Mouse (Mus musculus): ENCODE data around the gene Mrm1.
"Not testable (repeated sequence)": the region's sequence is repeated elsewhere in the genome, so short reads cannot be mapped to it uniquely, and the experiment has no call there.

Mrm1 gene

GRCm38 (mm10) chr11:84818961-84819692 lies at the start of gene Mrm1:
Mrm1 (minus strand) TSS chr11:84819515.
- peak; percentile 76 for ATAC-seq (ENCODE audit: insufficient number of reproducible peaks, low FRiP score, low TSS enrichment)

- no peak for ATAC-seq (ENCODE audit: insufficient number of reproducible peaks, low FRiP score, low TSS enrichment)
Measured at GRCm38 (mm10) chr11:84868786-84869259, 49.5 kb upstream of the Mrm1 start.

DNA sequence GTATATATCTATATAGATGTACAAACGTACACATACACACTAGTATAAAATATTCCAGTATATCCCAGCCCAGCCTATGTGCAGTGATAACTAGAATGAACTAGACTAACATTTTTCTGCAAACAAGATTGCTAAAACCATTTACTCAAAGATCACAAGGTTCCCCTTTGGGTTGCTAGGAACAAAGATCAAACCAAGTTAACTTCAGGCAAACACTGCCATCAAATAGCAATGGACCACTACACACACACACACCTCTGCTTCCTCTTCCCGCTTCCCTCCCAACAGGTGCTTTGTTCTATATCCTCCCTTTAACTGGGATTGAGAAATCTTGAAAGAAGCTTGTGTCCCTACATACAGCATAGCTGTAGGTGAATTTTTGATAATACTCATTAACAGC lies 48.3 kb upstream of the Mrm1 start:
- ATAC-seq (ENCODE audit: insufficient number of reproducible peaks, low FRiP score, low TSS enrichment), result no peak

DNA sequence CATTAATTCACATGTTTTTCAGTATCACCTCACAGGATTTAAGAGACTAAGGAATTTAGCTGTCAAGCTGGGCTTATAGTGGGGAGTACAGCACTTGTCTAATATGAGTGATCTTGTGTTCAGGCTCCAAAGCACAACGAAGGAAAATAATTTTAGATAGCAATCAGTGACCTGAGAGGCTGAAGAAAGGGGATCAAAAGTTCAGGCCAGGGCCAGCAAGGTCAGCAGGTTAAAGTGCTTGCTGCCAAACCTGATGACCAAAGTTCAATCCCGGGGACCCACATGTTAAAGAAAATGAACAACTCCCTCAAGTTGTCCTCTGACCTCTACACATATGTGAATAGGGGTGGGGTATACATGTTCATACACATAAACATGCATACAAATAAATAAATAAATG lies 46.0 kb upstream of the Mrm1 start:
- no peak for ATAC-seq (ENCODE audit: insufficient number of reproducible peaks, low FRiP score, low TSS enrichment)

DNA sequence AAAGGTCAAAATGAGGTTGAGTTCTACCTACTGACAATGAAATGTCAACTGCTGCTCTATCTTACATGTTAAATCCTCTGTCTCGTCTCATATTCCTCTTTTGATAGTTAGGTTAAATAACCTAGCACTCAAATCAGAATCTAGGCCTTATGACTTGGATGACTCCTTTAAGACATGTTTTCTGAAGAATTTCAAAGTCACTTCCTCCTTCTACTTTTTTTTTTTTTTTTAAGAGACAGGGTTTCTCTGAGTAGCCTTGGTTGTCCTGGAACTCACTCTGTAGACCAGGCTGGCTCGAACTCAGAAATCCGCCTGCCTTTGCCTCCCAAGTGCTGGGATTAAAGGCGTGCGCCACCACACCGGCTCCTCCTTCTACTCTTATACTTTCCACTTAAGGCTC lies 36.0 kb upstream of the Mrm1 start:
- ATAC-seq (ENCODE audit: insufficient number of reproducible peaks, low FRiP score, low TSS enrichment), result no peak

- ATAC-seq (ENCODE audit: insufficient number of reproducible peaks, low FRiP score, low TSS enrichment), result no peak
Measured at GRCm38 (mm10) chr11:84847475-84848090, 28.3 kb upstream of the Mrm1 start.

DNA sequence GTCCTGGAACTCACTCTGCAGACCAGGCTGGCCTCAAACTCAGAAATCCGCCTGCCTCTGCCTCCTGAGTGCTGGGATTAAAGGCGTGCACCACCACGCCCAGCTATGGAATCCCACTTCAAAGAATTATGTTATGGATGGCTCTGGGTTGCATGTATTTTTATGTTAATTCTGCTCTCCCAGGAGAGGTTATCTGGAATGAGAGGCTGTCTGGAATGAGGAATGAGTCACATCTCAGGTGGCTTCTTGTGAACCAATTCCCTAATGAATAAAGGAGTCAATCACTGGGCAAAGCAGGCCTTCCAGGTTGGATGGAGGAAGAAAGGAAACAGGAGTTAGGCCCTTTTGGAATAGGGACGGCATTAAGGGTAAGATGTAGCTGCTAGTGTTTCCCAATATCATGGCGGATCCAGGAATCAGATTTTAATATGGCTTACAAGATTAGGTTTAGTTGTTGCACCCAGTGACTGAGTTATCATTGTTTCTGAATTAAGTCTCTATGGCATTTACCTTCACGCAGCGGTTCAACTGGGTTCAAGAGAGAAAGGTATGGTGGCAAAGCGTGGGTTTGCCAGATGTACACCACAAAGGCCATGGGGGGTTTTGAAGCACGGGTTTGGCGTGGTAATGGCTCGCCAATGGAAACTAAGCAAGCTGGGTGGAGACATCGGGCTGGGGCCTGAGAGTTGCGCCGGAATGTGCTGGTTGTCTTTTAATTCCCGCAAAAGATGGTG lies 27.6 kb upstream of the Mrm1 start:
- no peak for ATAC-seq (ENCODE audit: insufficient number of reproducible peaks, low FRiP score, low TSS enrichment)

GRCm38 (mm10) chr11:84839330-84839729 lies 20.0 kb upstream of the Mrm1 start:
- ATAC-seq (ENCODE audit: insufficient number of reproducible peaks, low FRiP score, low TSS enrichment), result no peak

DNA sequence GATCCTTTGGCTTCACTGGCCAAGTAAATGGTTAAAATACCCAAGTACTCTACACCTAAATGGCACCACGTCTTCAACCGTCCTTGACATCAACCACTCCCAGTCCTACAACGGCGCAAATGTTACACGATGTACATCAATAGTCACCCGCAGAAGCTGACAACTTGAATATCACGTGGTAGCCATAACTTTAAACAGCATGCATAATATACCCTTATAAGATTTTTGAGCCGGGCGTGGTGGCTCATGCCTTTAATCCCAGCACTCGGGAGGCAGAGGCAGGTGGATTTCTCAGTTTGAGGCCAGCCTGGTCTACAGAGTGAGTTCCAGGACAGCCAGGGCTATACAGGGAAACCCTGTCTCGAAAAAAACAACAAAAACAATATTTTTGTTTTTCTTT lies 10.2 kb upstream of the Mrm1 start:
- ATAC-seq (ENCODE audit: insufficient number of reproducible peaks, low FRiP score, low TSS enrichment), result not testable (repeated sequence)

GRCm38 (mm10) chr11:84828516-84829399 lies 9.4 kb upstream of the Mrm1 start, which contains the start of gene Dhrs11:
Dhrs11 (minus strand) TSS chr11:84828994.
- ATAC-seq (ENCODE audit: insufficient number of reproducible peaks, low FRiP score, low TSS enrichment), result peak; percentile 57; the same call in 1 of the 2 replicates

DNA sequence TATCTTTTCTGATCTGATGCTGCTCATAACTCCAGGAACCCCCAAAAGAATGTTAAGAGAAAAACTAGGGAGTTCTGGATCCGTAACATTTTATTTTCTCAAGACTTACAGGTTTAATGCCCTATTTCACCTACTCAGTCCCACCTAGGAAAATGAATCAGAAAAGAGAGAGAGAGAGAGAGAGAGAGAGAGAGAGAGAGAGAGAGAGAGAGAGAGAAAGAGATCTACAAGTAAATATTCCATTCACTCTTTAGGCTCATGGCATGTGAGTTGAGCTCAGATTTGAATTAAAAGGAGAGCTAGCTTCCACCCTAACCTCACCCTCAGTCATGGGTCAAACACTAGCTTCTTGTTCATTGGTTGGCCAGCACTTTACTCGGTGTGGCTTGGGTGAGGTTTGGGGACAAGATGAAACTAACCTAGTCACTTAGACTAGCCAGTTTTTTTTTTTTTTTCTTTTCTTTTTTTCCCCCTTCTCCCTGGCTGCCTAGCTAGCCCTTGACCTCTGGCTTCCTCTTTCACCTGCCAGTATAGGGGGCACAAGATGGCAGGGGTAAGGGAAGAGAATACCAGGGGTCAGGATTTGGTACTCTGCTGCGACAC lies 8.7 kb upstream of the Mrm1 start:
- ATAC-seq (ENCODE audit: insufficient number of reproducible peaks, low FRiP score, low TSS enrichment), result no peak

GRCm38 (mm10) chr11:84827492-84827891 lies 8.2 kb upstream of the Mrm1 start:
- ATAC-seq (ENCODE audit: insufficient number of reproducible peaks, low FRiP score, low TSS enrichment), result no peak

- ATAC-seq (ENCODE audit: insufficient number of reproducible peaks, low FRiP score, low TSS enrichment), result peak; percentile 52
Measured at GRCm38 (mm10) chr11:84826185-84826584, 6.9 kb upstream of the Mrm1 start.

DNA sequence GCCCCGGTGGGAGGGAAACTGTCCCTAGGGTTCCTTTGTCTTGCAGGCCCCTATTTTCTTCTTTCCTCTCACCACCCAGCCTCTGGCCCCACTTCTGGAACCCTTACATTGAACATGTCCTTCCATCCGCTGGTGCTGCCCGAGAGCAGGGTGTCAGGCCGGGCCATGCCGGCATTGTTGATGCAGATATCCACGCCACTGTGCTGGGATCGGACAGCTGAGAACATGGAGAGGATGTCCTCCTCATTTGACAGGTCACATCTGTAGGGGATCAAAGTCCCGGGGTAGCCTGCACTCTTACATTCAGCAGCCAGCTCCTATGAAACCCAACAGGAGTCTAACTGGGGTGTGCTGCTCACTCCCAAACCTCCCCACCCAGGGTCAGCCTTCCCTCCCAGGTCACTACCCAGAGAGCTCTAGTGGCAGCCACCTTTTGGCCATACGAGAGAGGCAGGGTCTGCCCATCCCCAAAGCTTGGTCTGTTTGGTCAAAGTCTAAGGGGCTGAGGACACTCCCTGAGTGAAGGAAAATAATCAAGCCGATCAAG lies 6.0 kb upstream of the Mrm1 start:
- ATAC-seq (ENCODE audit: insufficient number of reproducible peaks, low FRiP score, low TSS enrichment), result no peak

DNA sequence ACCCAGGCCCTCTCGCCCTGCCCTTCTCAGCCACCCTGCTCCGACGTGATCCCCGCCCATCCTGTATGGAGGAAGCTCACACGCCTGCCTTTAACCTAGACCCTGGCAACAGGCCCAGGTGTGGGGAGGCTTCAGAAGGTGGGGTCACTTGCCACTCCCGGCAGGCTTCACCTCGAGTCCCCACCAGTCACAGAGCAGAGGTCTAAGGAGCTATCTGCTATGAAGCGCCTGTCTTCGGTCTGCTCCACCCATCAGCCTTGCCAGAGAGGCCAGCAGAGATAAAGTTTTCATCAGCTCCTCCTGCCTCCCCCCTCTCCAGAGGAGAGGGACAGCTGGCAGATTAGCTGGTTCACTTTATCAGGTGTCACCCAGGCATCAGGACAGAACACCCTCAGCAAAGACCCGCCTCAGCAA lies 4.2 kb upstream of the Mrm1 start:
- ATAC-seq (ENCODE audit: insufficient number of reproducible peaks, low FRiP score, low TSS enrichment), result no peak

GRCm38 (mm10) chr11:84822487-84822886 lies 3.2 kb upstream of the Mrm1 start:
- no peak for ATAC-seq (ENCODE audit: insufficient number of reproducible peaks, low FRiP score, low TSS enrichment)

GRCm38 (mm10) chr11:84821131-84821770 lies 1.9 kb upstream of the Mrm1 start:
- ATAC-seq (ENCODE audit: insufficient number of reproducible peaks, low FRiP score, low TSS enrichment), result no peak

DNA sequence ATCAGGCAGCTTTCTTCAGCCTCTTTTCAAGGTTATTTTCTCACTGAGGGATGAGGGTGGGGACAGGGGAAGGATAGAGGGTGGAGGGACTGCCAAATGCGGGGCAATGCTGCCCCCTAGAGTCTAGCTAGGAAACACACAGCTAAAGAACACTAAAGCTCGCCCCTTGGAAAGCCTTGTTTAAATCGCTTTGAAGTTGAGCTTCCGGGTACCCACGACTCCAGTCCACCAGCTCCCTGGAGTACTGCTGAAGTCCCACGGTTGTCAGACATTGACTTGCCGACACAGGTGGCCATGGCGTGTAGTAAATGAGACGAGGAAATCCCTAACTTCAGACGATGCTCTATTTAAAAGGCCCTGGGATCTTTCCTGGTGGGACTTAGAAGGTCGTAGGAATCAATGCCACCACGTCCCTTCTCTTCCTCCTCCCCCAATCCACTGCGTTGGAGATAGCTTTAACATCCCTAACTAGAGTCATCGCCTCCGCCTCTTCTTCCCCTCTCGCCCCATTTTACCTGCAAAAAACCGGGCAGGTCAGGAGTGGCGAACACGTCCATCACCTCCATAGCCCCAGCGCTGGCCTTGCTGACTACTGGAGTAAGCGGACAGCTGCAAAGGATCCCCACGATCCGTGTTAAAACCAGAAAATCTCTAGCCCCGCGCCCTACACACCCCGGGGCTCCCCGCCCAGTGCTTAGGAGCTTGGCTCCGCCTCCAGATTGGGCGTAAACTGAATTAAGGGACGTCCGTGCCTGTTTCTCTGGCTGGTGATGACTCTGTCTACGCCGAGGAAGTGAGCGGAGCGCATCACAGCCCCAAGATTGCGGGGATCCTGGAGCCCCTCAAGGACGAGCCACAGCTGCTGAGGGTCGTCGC lies 992 bp downstream of the Mrm1 start:
- peak; percentile 16; the same call in 1 of the 2 replicates for ATAC-seq (ENCODE audit: insufficient number of reproducible peaks, low FRiP score, low TSS enrichment)

Measured in cerebellum, adult (tissue).